Mouse (Mus musculus) inflammation-experienced regulatory T-cells, adult 6 months (primary cell): ENCODE results near the gene Sh3bgr. TPM values are rescaled to one million over a fixed set of nuclear protein-coding genes. Genes with fewer than 3 reads are reported as not detected.

ENCODE experiments used
- ATAC-seq: one replicate; pipeline ENCODE4 v1.8.0; 2017
- polyA plus RNA-seq, 3 experiments: library from polyadenylated mRNA; unstranded; fragments of 100-300 nt; shearing (Covaris generic); gene quantifications; one replicate each; pipeline ENCODE4 v1.2.1; 2017

Gene Sh3bgr
- polyA plus RNA-seq, 3 experiments from 2014 or later: not detected

GRCm38 (mm10) chr16:96210856-96211255 is 10.6 kb downstream of the Sh3bgr start:
- no peak for ATAC-seq

GRCm38 (mm10) chr16:96213027-96213426 is 12.8 kb downstream of the Sh3bgr start:
- no peak for ATAC-seq

- ATAC-seq: no peak
These were observed 21.2 kb downstream of the Sh3bgr start for GRCm38 (mm10) chr16:96221491-96221890.

- ATAC-seq: no peak
These were observed 21.7 kb downstream of the Sh3bgr start for GRCm38 (mm10) chr16:96221959-96222358.

- ATAC-seq: no peak
These were observed 22.2 kb downstream of the Sh3bgr start for GRCm38 (mm10) chr16:96222452-96222851.

- ATAC-seq: no peak
These were observed 28.2 kb downstream of the Sh3bgr start for GRCm38 (mm10) chr16:96228438-96228837.

- ATAC-seq: no peak
These were observed 28.9 kb downstream of the Sh3bgr start for GRCm38 (mm10) chr16:96229044-96229555.

GRCm38 (mm10) chr16:96230411-96230810 is 30.2 kb downstream of the Sh3bgr start:
- ATAC-seq: peak; percentile 43

GRCm38 (mm10) chr16:96231251-96231650 is 31.0 kb downstream of the Sh3bgr start:
- no peak for ATAC-seq

- ATAC-seq: no peak
These were observed 31.7 kb downstream of the Sh3bgr start for GRCm38 (mm10) chr16:96231974-96232373.

- ATAC-seq: no peak
These were observed 33.7 kb downstream of the Sh3bgr start for GRCm38 (mm10) chr16:96233996-96234395.

- ATAC-seq: no peak
These were observed 35.2 kb downstream of the Sh3bgr start, which contains the start of gene B3galt5 for GRCm38 (mm10) chr16:96235366-96235970. TSS of gene B3galt5 (plus strand) at chr16:96235801.

GRCm38 (mm10) chr16:96244496-96244895 is 44.2 kb downstream of the Sh3bgr start:
- ATAC-seq: no peak

- no peak for ATAC-seq
These were observed 49.4 kb downstream of the Sh3bgr start for GRCm38 (mm10) chr16:96249635-96250034.

GRCm38 (mm10) chr16:96252146-96252545 is 51.9 kb downstream of the Sh3bgr start:
- ATAC-seq: no peak

GRCm38 (mm10) chr16:96258429-96258828 is 58.2 kb downstream of the Sh3bgr start:
- no peak for ATAC-seq

GRCm38 (mm10) chr16:96271736-96272135 is 71.5 kb downstream of the Sh3bgr start:
- ATAC-seq: no peak

- peak; percentile 91 for ATAC-seq
These were observed 72.8 kb downstream of the Sh3bgr start for GRCm38 (mm10) chr16:96272929-96273619.

- ATAC-seq: no peak
These were observed 76.3 kb downstream of the Sh3bgr start for GRCm38 (mm10) chr16:96276596-96276995.

Other genes starting within 250 kb of the Sh3bgr start
- gene Psmg1, start 209.5 kb upstream of the Sh3bgr start, polyA plus RNA-seq: 10 to 100 TPM; 20.2 to 27.5 (median 25.2) TPM
- 10 to 100 TPM; 26.9 to 55.5 (median 47.3) TPM for gene Brwd1, start 117.9 kb upstream of the Sh3bgr start, polyA plus RNA-seq
- 10 to 100 TPM; 57.3 to 89.3 (median 57.4) TPM for gene Hmgn1, start 72.7 kb upstream of the Sh3bgr start, polyA plus RNA-seq
- 10 to 100 TPM; 11.3 to 23.6 (median 18.2) TPM for gene Wrb, start 55.0 kb upstream of the Sh3bgr start, polyA plus RNA-seq
- gene Lca5l, start 8.2 kb upstream of the Sh3bgr start, polyA plus RNA-seq: not detected
- 1 to 10 TPM in 2 of 3 experiments, under 1 TPM in 1; 0.65 to 5.3 (median 3.9) TPM for gene B3galt5, start 35.4 kb downstream of the Sh3bgr start, polyA plus RNA-seq
- gene Itgb2l, start 243.2 kb downstream of the Sh3bgr start, polyA plus RNA-seq: not detected